Mouse (Mus musculus) bone marrow macrophage, adult 2 months (primary cell): ENCODE data around the gene Tbl3.

Source experiments
- CTCF ChIP-seq: IDR thresholded peaks from 2 replicates; pipeline ENCODE4 v1.5.1; 2012; ENCODE audit warnings: low read depth, mild to moderate bottlenecking, low read length, moderate library complexity
- POLR2A ChIP-seq: IDR thresholded peaks from 2 replicates; pipeline ENCODE4 v1.6.1; 2012; ENCODE audit warnings: mild to moderate bottlenecking, low read depth, low read length, borderline replicate concordance

DNA sequence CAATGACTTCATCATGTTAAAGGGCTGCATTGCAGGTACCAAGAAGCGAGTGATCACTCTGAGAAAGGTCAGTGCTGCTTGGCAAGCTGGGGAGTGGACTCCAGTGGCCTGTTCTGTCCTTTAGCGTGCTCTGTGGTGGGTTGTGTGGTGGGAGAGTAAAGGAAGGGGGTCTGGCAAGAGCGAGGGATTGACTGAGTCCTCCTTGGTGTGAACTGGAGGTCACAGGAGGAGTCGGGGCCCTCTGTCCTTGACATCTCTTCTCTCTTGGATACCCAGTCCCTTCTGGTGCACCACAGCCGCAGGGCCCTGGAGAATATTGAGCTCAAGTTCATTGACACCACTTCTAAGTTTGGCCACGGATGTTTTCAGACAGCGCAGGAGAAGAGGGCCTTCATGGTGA, 28.0 kb upstream of the Tbl3 start:
- no peak for TF ChIP-seq POLR2A
- no peak for TF ChIP-seq CTCF
